ENCODE assay signal across 15 mouse cellular contexts in genomic region chr12:25323171-25323570, GRCm38 (mm10).
DNase-seq lines count a peak whose midpoint lies in the region.
"Had no signal": no experiment of that assay in that cellular context is flagged by ENCODE, and none has a peak within 500 bp of the region (broad histone marks: within the 10 kb centered on the region; RNA-seq: fewer than 3 reads in every experiment).

No protein-coding gene starts in this region.

- H3K27ac ChIP-seq in heart, embryonic 10.5 days: no peak overlapping the region
- H3K27ac ChIP-seq: embryonic facial prominence, embryonic 10.5 days; embryonic facial prominence, embryonic 12.5 days; forebrain, embryonic 13.5 days; forebrain, embryonic 15.5 days had no signal

- no peaks in the 10 kb centered on the region for H3K9me3 ChIP-seq in heart, embryonic 10.5 days
- H3K9me3 ChIP-seq: embryonic facial prominence, embryonic 10.5 days; embryonic facial prominence, embryonic 12.5 days; forebrain, embryonic 13.5 days; forebrain, embryonic 15.5 days had no signal

- peak; percentile 84 for DNase-seq in adrenal gland, adult 2 months
- no peak for DNase-seq in adrenal gland, adult 18-20 months (ENCODE audit: low spot score in 2 of 2)
- DNase-seq in adrenal gland, postnatal 14 days: peak; percentile 31
- DNase-seq in adrenal gland, postnatal 25 days: no peak
- DNase-seq in heart, embryonic 10.5 days (ENCODE audit: low spot score): no peak
- DNase-seq: cerebellum, adult 11-12 months; cerebellum, adult 2 months; cerebellum, adult 9-10 months; cerebellum, postnatal 10 days; cerebellum, postnatal 25 days; forebrain, postnatal 0 days had no signal

- WGBS in heart, embryonic 10.5 days: 81% methylated on average over 1 of the region's 1 CpGs

- H3K27me3 ChIP-seq in heart, embryonic 10.5 days (ENCODE audit: insufficient read depth, poor library complexity, severe bottlenecking): 0 out of 2 replicates have a peak, but pooled peaks cover under 1% of the 10 kb centered on the region
- H3K27me3 ChIP-seq: embryonic facial prominence, embryonic 12.5 days; forebrain, embryonic 13.5 days; forebrain, embryonic 15.5 days had no signal

- no peak overlapping the region for H3K4me3 ChIP-seq in heart, embryonic 10.5 days
- H3K4me3 ChIP-seq: embryonic facial prominence, embryonic 10.5 days; embryonic facial prominence, embryonic 12.5 days; forebrain, embryonic 13.5 days; forebrain, embryonic 15.5 days had no signal

- peaks cover 12% of the 10 kb centered on the region; the same call in 1 of the 2 replicates for H3K4me1 ChIP-seq in heart, embryonic 10.5 days
- H3K4me1 ChIP-seq: embryonic facial prominence, embryonic 10.5 days; embryonic facial prominence, embryonic 12.5 days; forebrain, embryonic 13.5 days; forebrain, embryonic 15.5 days had no signal

- H3K36me3 ChIP-seq in heart, embryonic 10.5 days: no peaks in the 10 kb centered on the region
- H3K36me3 ChIP-seq: embryonic facial prominence, embryonic 10.5 days; embryonic facial prominence, embryonic 12.5 days; forebrain, embryonic 15.5 days had no signal

Comparison
In these comparisons a context has a peak if more than half of its experiments do, and no peak if none do; other contexts are left out.
1. DNase-seq: peak in adrenal gland, adult 2 months (single experiment) and adrenal gland, postnatal 14 days (single experiment); none in adrenal gland, adult 18-20 months (0 of 2), adrenal gland, postnatal 25 days (single experiment) and heart, embryonic 10.5 days (single experiment).